Mouse (Mus musculus): ENCODE results near the gene Tjp2. TPM values are rescaled to one million over a fixed set of nuclear protein-coding genes. Genes with fewer than 3 reads are reported as not detected.
A peak's percentile ranks its signal among the peaks of the same experiment; 100 is the strongest.

Gene Tjp2
- total and polyA plus RNA-seq, 3 experiments, result 9.0 to 17.8 (median 13.7) TPM

DNA sequence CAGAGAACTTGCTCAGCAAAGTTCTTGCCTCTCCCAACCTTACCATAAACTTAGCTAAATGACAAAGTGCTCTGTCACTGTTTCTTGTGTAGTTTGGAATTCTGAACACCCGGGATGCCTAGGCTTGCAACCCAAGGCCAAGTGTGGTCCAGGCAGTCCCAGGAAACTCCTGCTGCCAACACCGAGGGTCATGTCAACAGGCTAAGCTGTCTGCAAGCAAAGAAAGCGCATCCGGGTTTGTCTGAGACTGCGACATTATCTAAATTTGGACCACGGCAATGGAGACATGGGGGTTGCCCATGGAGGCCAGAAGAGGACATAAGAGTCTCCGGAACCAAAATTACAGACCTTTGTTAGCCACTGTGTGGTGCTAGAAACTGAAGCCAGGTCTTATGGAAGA lies 80.8 kb downstream of the Tjp2 start:
- Histone ChIP-seq H3K27ac (ENCODE audit: insufficient read depth, low read depth) (no peak overlapping the region), H3K4me2 (ENCODE audit: insufficient read depth, low read depth, poor library complexity, severe bottlenecking) (no peak overlapping the region), H3K27me3 (replicated peaks) (no peaks in the 10 kb centered on the region), H3K9me3 (replicated peaks; ENCODE audit: low read length) (no peaks in the 10 kb centered on the region), H3K79me2 (replicated peaks; ENCODE audit: control insufficient read depth, extremely low read depth, insufficient read depth, poor library complexity, severe bottlenecking) (no peaks in the 10 kb centered on the region), H3K4me1 (ENCODE audit: control insufficient read depth in 1 of 2, insufficient read depth in 2 of 2) (peaks cover 0 to 23% of the 10 kb centered on the region in 2 experiments; a peak in 3 of 4 replicates), H3K36me3 (replicated peaks in 1 of 2; ENCODE audit: control insufficient read depth in 1 of 2, insufficient read depth in 1 of 2, low read length in 1 of 2) (peaks cover 0 to 32% of the 10 kb centered on the region in 2 experiments), H3K4me3 (replicated peaks in 1 of 3; ENCODE audit: low read depth in 2 of 3, low read length in 2 of 3, poor library complexity in 1 of 3) (no peak overlapping the region), H3K9ac (ENCODE audit: insufficient read depth, low read depth) (no peak overlapping the region)
- TF ChIP-seq POLR2A (IDR thresholded peaks at IDR 0.05; ENCODE audit: low read depth, low read length) (no peak), JUND (conservative IDR thresholded peaks at IDR 0.05; ENCODE audit: low read depth, low read length) (no peak), USF2 (conservative IDR thresholded peaks at IDR 0.05; ENCODE audit: low read depth, low read length) (no peak), PAX5 (IDR thresholded peaks at IDR 0.05; ENCODE audit: low read length) (no peak)
- DNase-seq (ENCODE audit: extremely low read depth), result no peak
- dilution Hi-C loops (cut with MboI; ENCODE audit: extremely low pct_ligation_motif_present, extremely low pct_unique_long_range_greater_than_20kb, low sequenced_read_pairs) (no loop called here), in situ Hi-C loops (cut with MboI; ENCODE audit: low pct_ligation_motif_present, low pct_unique_long_range_greater_than_20kb, low sequenced_read_pairs) (no loop called here)

DNA sequence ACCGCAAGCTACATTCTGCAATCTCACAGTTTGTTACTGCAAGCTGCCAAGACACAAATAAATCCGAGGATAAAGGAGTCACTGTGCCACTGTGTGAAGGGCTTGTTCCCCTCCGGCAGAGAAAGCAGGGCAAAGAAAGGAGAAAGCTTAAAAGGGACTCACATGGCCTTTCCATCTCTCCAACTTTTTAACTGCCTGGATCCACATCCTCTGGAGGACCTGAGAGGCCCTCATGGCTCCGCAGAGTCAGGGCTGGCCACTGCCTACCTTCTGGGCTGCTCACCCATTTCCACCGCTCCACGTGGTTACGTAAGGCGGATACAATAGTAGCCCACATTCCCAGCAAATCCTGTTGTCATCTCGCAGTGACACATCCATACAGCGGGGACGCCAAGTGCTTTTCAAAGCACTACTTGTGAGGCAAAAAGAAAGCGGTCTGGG lies 82.2 kb downstream of the Tjp2 start:
- dilution Hi-C loops (cut with MboI; ENCODE audit: extremely low pct_ligation_motif_present, extremely low pct_unique_long_range_greater_than_20kb, low sequenced_read_pairs) (no loop called here), in situ Hi-C loops (cut with MboI; ENCODE audit: low pct_ligation_motif_present, low pct_unique_long_range_greater_than_20kb, low sequenced_read_pairs) (no loop called here)
- DNase-seq (ENCODE audit: extremely low read depth), result no peak
- no peak overlapping the region for H3K27ac ChIP-seq (ENCODE audit: insufficient read depth, low read depth)
- H3K27me3 ChIP-seq (replicated peaks), result no peaks in the 10 kb centered on the region
- H3K4me2 ChIP-seq (ENCODE audit: insufficient read depth, low read depth, poor library complexity, severe bottlenecking), result no peak overlapping the region
- peaks cover 0 to 25% of the 10 kb centered on the region in 2 experiments; a peak in 3 of 4 replicates for H3K4me1 ChIP-seq (ENCODE audit: control insufficient read depth in 1 of 2, insufficient read depth in 2 of 2)
- no peak overlapping the region for H3K9ac ChIP-seq (ENCODE audit: insufficient read depth, low read depth)
- no peaks in the 10 kb centered on the region for H3K79me2 ChIP-seq (replicated peaks; ENCODE audit: control insufficient read depth, extremely low read depth, insufficient read depth, poor library complexity, severe bottlenecking)
- peaks cover 0 to 30% of the 10 kb centered on the region in 2 experiments for H3K36me3 ChIP-seq (replicated peaks in 1 of 2; ENCODE audit: control insufficient read depth in 1 of 2, insufficient read depth in 1 of 2, low read length in 1 of 2)
- H3K4me3 ChIP-seq (replicated peaks in 1 of 3; ENCODE audit: low read depth in 2 of 3, low read length in 2 of 3, poor library complexity in 1 of 3), result no peak overlapping the region
- no peaks in the 10 kb centered on the region for H3K9me3 ChIP-seq (replicated peaks; ENCODE audit: low read length)
- TF ChIP-seq CHD2 (IDR thresholded peaks at IDR 0.05; ENCODE audit: low read length) (no peak), JUND (conservative IDR thresholded peaks at IDR 0.05; ENCODE audit: low read depth, low read length) (no peak), MAX (IDR thresholded peaks at IDR 0.05; ENCODE audit: low read length) (no peak), E2F4 (IDR thresholded peaks at IDR 0.05; ENCODE audit: insufficient replicate concordance, low read depth, low read length) (no peak), IRF4 (IDR thresholded peaks at IDR 0.05; ENCODE audit: low read depth, low read length) (no peak), RAD21 (IDR thresholded peaks at IDR 0.05; ENCODE audit: low read depth, low read length) (no peak)

DNA sequence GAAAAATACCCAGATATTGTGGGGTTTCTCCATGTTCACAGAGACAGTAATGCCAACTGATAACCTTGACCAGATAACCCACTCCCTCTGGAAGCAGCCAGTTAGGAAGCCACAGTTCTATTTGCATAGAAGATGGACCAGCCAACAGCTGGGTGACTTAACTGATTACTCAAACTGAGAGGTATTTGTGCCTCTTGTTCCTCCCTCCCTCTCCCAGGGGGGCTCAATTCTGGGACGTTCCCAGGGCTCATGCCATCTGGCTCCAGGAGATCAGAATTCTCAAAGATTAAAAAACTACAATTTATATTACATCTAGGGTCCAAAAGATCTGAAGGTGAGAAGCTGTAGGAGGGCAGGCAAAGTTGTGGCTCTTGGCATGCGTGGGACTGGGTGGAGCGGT lies 84.5 kb downstream of the Tjp2 start:
- dilution Hi-C loops (cut with MboI; ENCODE audit: extremely low pct_ligation_motif_present, extremely low pct_unique_long_range_greater_than_20kb, low sequenced_read_pairs), result no loop called here
- Histone ChIP-seq H3K27me3 (replicated peaks) (no peaks in the 10 kb centered on the region), H3K9me3 (replicated peaks; ENCODE audit: low read length) (no peaks in the 10 kb centered on the region), H3K79me2 (replicated peaks; ENCODE audit: control insufficient read depth, extremely low read depth, insufficient read depth, poor library complexity, severe bottlenecking) (no peaks in the 10 kb centered on the region), H3K4me1 (ENCODE audit: control insufficient read depth in 1 of 2, insufficient read depth in 2 of 2) (peaks cover 0 to 19% of the 10 kb centered on the region in 2 experiments; a peak in 3 of 4 replicates), H3K36me3 (replicated peaks in 1 of 2; ENCODE audit: control insufficient read depth in 1 of 2, insufficient read depth in 1 of 2, low read length in 1 of 2) (peaks cover 7 to 34% of the 10 kb centered on the region in 2 experiments), H3K4me3 (replicated peaks in 1 of 3; ENCODE audit: low read depth in 2 of 3, low read length in 2 of 3, poor library complexity in 1 of 3) (no peak overlapping the region), H3K27ac (ENCODE audit: insufficient read depth, low read depth) (no peak overlapping the region), H3K4me2 (ENCODE audit: insufficient read depth, low read depth, poor library complexity, severe bottlenecking) (no peak overlapping the region), H3K9ac (ENCODE audit: insufficient read depth, low read depth) (no peak overlapping the region)
- TF ChIP-seq JUN (IDR thresholded peaks at IDR 0.05; ENCODE audit: insufficient read depth, low read depth, low read length) (peak; percentile 52; the same call in 1 of the 2 replicates), ETS1 (conservative IDR thresholded peaks at IDR 0.05; ENCODE audit: low read depth, low read length) (peak; percentile 23; the same call in 1 of the 2 replicates), IRF4 (IDR thresholded peaks at IDR 0.05; ENCODE audit: low read depth, low read length) (peak; percentile 89), ZNF384 (IDR thresholded peaks at IDR 0.05; ENCODE audit: low read depth, low read length) (no peak), EP300 (IDR thresholded peaks at IDR 0.05; ENCODE audit: low read length) (peak; percentile 80), JUND (conservative IDR thresholded peaks at IDR 0.05; ENCODE audit: low read depth, low read length) (peak; percentile 66; the same call in 1 of the 2 replicates)
- DNase-seq (ENCODE audit: extremely low read depth), result peak; percentile 24
- in situ Hi-C loops (cut with MboI; ENCODE audit: low pct_ligation_motif_present, low pct_unique_long_range_greater_than_20kb, low sequenced_read_pairs), result no loop called here
